Mouse (Mus musculus) kidney, embryonic 16.5 days (tissue): Measurements from ENCODE around the gene Acap3. TPM values are rescaled to one million over a fixed set of nuclear protein-coding genes. Genes with fewer than 3 reads are reported as not detected.
A peak's percentile ranks its signal among the peaks of the same experiment; 100 is the strongest.

Source experiments
- ATAC-seq: fragments of 200-750 bp; cut with Nextera tagmentation; 2 replicates; pipeline ENCODE4 v1.8.0; 2017; ENCODE audit warnings: moderate TSS enrichment; ENCODE audit not compliant: low FRiP score, low TSS enrichment
- H3K27ac ChIP-seq: fragments of 300-500 bp; sonication (generic); 2 replicates; pipeline ENCODE4 v1.5.1; 2014; ENCODE audit warnings: low read length
- H3K27me3 ChIP-seq: fragments of 300-500 bp; sonication (generic); 2 replicates; pipeline ENCODE4 v1.6.1; 2014; ENCODE audit warnings: low read length, control low read depth, mixed read lengths; ENCODE audit not compliant: insufficient read depth
- H3K36me3 ChIP-seq: fragments of 300-500 bp; sonication (generic); 2 replicates; pipeline ENCODE4 v1.6.1; 2014; ENCODE audit warnings: low read length, control low read depth, mixed read lengths; ENCODE audit not compliant: insufficient read depth
- H3K4me1 ChIP-seq: fragments of 300-500 bp; sonication (generic); 2 replicates; pipeline ENCODE4 v1.6.1; 2014; ENCODE audit warnings: low read length, control low read depth, mixed read lengths; ENCODE audit not compliant: insufficient read depth
- H3K4me2 ChIP-seq: fragments of 300-500 bp; sonication (generic); replicated peaks from 2 replicates; pipeline ENCODE4 v1.6.1; 2014; ENCODE audit warnings: low read depth, low read length
- H3K4me3 ChIP-seq: fragments of 300-500 bp; sonication (generic); 2 replicates; pipeline ENCODE4 v1.5.1; 2014; ENCODE audit warnings: mild to moderate bottlenecking, low read length
- H3K9ac ChIP-seq: fragments of 300-500 bp; sonication (generic); replicated peaks from 2 replicates; pipeline ENCODE4 v1.6.1; 2014; ENCODE audit warnings: low read length
- H3K9me3 ChIP-seq: fragments of 300-500 bp; sonication (generic); 2 replicates; pipeline ENCODE4 v1.6.1; 2016; ENCODE audit warnings: low read length, control low read depth
- WGBS: fragments of 180-500 bp; shearing (Covaris S2); extraction: QIAGEN DNeasy Blood & Tissue Kit; methylation state at CpG from one replicate; pipeline ENCODE4 v1.1.7; 2014; 5-methylcytosine and 5-hydroxymethylcytosine counted together
- polyA plus RNA-seq: library from polyadenylated mRNA; unstranded; fragments of >200 nt; fragmentation: Nextera tagmentation; extraction: Ambion mirVana; gene quantifications from 2 replicates; pipeline ENCODE4 v1.2.1, GENCODE M21; 2015

The Acap3 gene
- polyA plus RNA-seq, 1 experiment from 2014 or later, result 17.6 TPM

GRCm38 (mm10) chr4:155853421-155853820, 38.2 kb upstream of the Acap3 start:
- 89% methylated on average over 9 of the region's 9 CpGs for WGBS
- no peak for ATAC-seq

GRCm38 (mm10) chr4:155854991-155855390, 36.6 kb upstream of the Acap3 start:
- H3K4me3 ChIP-seq, result no peak overlapping the region
- no peak overlapping the region for H3K27ac ChIP-seq
- no peaks in the 10 kb centered on the region for H3K9me3 ChIP-seq
- 95% methylated on average over 12 of the region's 12 CpGs for WGBS
- H3K4me1 ChIP-seq, result no peaks in the 10 kb centered on the region
- H3K36me3 ChIP-seq, result peaks cover 52% of the 10 kb centered on the region
- no peaks in the 10 kb centered on the region for H3K27me3 ChIP-seq
- no peak for ATAC-seq
- no peak overlapping the region for H3K9ac ChIP-seq
- H3K4me2 ChIP-seq, result no peak overlapping the region

More at GRCm38 (mm10) chr4:155853421-155853820, 38.2 kb upstream of the Acap3 start:
- Histone ChIP-seq H3K27ac (no peak overlapping the region), H3K4me1 (peaks cover 10% of the 10 kb centered on the region), H3K4me3 (no peak overlapping the region), H3K9ac (no peak overlapping the region), H3K27me3 (no peaks in the 10 kb centered on the region), H3K36me3 (peaks cover 45% of the 10 kb centered on the region), H3K9me3 (no peaks in the 10 kb centered on the region), H3K4me2 (no peak overlapping the region)

DNA sequence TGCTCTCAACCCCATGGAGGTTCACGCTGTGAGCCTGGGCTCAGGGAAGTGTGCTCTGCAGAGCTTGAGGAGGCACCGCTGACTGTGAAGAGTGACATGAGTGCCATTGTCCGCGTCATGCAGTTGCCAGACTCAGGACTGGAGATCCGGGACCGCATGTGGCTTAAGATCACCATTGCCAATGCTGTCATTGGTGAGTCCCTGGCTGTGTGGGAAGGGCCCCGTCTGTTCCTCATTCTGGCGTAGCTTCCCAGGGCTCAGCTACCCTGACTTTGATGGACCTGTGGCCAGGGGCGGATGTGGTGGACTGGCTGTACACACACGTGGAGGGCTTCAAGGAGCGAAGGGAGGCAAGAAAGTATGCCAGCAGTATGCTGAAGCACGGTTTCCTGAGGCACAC, 35.6 kb upstream of the Acap3 start:
- H3K4me1 ChIP-seq, result no peaks in the 10 kb centered on the region
- no peak overlapping the region for H3K9ac ChIP-seq
- no peak for ATAC-seq
- no peaks in the 10 kb centered on the region for H3K9me3 ChIP-seq
- no peaks in the 10 kb centered on the region for H3K27me3 ChIP-seq
- no peak overlapping the region for H3K27ac ChIP-seq
- no peak overlapping the region for H3K4me2 ChIP-seq
- peaks cover 52% of the 10 kb centered on the region for H3K36me3 ChIP-seq
- 93% methylated on average over 12 of the region's 12 CpGs for WGBS
- no peak overlapping the region for H3K4me3 ChIP-seq

GRCm38 (mm10) chr4:155856881-155857280, 34.7 kb upstream of the Acap3 start:
- 75% methylated on average over 3 of the region's 3 CpGs for WGBS
- Histone ChIP-seq H3K9ac (no peak overlapping the region), H3K36me3 (peaks cover 55% of the 10 kb centered on the region)

DNA sequence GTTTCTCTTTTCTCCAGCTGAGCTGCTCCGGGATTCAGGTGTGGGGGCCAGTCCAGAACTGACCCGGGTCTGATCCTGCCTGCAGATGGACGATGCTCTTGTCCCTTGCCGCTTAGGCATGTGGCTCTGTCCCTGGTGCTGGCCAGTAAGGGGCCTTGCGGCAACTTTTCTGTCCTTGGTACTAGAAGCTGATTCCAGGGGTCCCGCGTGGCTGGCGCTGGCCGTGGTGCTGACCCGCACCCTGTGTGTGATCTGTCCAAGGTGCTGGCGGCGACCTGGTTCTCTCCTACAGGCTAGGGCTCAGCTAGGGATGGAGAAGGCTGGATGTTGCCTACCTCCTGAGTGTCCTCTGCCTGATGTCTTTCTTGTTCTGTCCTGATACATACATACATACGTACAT, 32.3 kb upstream of the Acap3 start:
- H3K9me3 ChIP-seq, result no peaks in the 10 kb centered on the region
- no peaks in the 10 kb centered on the region for H3K4me1 ChIP-seq
- no peaks in the 10 kb centered on the region for H3K27me3 ChIP-seq
- WGBS, result 15% methylated on average over 13 of the region's 13 CpGs
- no peak overlapping the region for H3K9ac ChIP-seq
- peaks cover 48% of the 10 kb centered on the region for H3K36me3 ChIP-seq
- no peak overlapping the region for H3K27ac ChIP-seq
- H3K4me2 ChIP-seq, result no peak overlapping the region
- no peak overlapping the region for H3K4me3 ChIP-seq
- peak; percentile 62 for ATAC-seq

More at GRCm38 (mm10) chr4:155856881-155857280, 34.7 kb upstream of the Acap3 start:
- Histone ChIP-seq H3K27me3 (no peaks in the 10 kb centered on the region), H3K4me2 (no peak overlapping the region), H3K4me1 (no peaks in the 10 kb centered on the region), H3K27ac (no peak overlapping the region), H3K4me3 (no peak overlapping the region), H3K9me3 (no peaks in the 10 kb centered on the region)
- ATAC-seq, result no peak

DNA sequence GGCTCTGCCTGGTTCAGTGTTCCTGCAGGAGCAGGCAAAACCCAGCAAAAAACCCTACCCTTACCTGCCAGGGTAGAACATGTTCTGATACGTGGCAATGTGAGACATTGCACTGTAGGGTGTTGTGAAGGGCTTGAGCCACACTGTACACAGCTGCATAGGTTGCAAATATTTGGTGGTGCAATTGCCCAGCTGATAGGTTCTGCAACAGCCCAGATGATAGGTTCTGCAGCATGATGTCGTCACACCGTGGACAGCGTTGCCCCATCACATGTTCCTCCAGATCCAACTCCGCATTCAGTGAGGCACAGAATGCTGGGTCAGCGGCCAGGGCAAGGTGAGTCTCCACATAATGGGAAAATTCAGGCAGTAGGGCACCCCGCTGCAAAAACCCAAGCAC, 29.8 kb upstream of the Acap3 start:
- H3K9ac ChIP-seq, result no peak overlapping the region
- H3K4me2 ChIP-seq, result no peak overlapping the region
- ATAC-seq, result no peak
- peaks cover 32% of the 10 kb centered on the region for H3K36me3 ChIP-seq
- no peaks in the 10 kb centered on the region for H3K9me3 ChIP-seq
- H3K27ac ChIP-seq, result no peak overlapping the region
- H3K4me3 ChIP-seq, result no peak overlapping the region
- no peaks in the 10 kb centered on the region for H3K27me3 ChIP-seq
- H3K4me1 ChIP-seq, result no peaks in the 10 kb centered on the region
- 89% methylated on average over 7 of the region's 7 CpGs for WGBS

GRCm38 (mm10) chr4:155863001-155863400, 28.6 kb upstream of the Acap3 start, which contains the start of gene Tas1r3:
Gene Tas1r3, minus strand, starts transcription at chr4:155863362.
- no peak for ATAC-seq
- Histone ChIP-seq H3K4me2 (no peak within 1 kb of the TSS), H3K27me3 (no peaks in the 10 kb centered on the region), H3K36me3 (peaks cover 23% of the 10 kb centered on the region), H3K27ac (no peak within 1 kb of the TSS), H3K4me3 (no peak within 1 kb of the TSS), H3K4me1 (no peaks in the 10 kb centered on the region), H3K9ac (no peak within 1 kb of the TSS), H3K9me3 (no peaks in the 10 kb centered on the region)
- 88% methylated on average over 5 of the region's 5 CpGs for WGBS

DNA sequence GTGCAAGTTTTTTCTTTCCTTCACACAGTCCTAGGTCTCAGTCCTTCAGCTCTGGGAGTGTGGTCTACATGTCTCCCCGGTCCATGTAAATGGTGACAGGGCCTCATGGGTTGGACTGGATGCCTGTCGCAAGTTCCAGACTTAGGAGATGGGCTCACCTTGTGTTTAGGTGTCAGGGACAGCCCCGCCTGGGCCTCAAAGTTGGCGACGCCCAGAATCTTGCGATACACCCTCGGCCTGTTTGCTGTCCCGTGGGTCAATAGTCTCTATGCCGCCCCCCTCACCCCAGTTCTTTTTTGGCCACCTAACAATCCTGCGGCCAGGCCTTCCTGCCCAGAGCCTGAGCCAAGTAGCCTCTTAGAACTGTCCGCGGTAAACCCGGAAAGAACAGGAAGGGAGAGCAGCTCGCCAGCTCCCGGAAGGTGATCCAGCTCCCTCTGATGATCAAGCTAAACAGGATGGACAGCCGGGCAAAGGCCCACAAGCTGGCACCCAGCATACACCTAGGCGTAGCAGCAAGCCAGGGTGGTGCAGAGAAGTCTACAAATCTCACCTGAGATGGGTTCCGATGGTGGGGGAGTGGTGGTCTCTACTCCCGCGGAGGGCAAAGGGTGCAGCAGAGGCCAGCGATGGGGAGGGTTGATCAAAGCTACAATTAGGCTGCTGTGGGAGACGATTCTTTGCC, 22.9 kb upstream of the Acap3 start:
- Histone ChIP-seq H3K9me3 (no peaks in the 10 kb centered on the region), H3K9ac (peak overlapping the region; percentile 83), H3K27me3 (no peaks in the 10 kb centered on the region), H3K4me1 (peaks cover 18% of the 10 kb centered on the region), H3K36me3 (peaks cover 20% of the 10 kb centered on the region), H3K27ac (no peak overlapping the region; the same call in 1 of the 2 replicates), H3K4me3 (peak overlapping the region; percentile 85), H3K4me2 (peak overlapping the region; percentile 95)
- ATAC-seq, result peak; percentile 52
- 6% methylated on average over 22 of the region's 22 CpGs for WGBS

DNA sequence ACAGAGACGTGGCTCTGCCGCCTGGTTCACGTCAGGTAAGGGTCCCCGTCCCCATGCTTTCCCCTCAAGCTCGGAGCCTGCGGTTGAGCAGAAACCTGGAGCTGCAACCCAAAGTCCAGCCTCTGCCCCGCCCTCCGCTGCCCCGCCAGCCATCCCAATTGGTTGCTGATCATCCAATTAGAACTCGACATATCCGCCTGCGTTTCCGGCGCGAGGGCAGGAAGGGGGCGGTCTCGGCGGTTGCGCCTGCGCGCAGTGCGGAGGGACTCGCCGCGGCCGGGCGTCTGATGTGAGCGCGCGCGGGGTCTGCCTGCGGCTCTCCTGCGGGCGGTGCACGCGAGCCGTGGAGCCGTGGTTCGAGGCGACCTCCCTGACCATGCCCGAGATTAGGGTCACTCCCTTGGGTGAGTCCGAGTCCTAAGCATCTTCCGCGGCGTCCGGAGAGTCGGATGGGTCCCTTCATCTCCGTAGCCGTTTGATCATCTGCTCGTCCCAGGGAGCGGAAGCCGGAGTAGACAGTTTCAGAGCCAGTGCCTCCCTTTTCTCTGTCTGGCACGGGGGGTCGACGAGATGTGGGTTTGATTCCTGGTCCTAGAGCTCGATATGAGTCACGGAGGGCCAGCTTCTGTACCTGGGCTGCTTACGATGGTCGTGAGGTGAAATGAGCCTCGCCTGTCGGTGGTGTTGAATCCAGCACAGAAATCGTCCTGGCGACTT, 22.1 kb upstream of the Acap3 start, which contains the start of the genes Cptp and Ints11:
Gene Cptp (minus strand): TSS at position 124 of the 717 bp plus-strand sequence.
Gene Ints11 (plus strand): TSS at position 230 of the 717 bp plus-strand sequence.
- H3K36me3 ChIP-seq, result peaks cover 23% of the 10 kb centered on the region
- H3K4me1 ChIP-seq, result peaks cover 18% of the 10 kb centered on the region
- WGBS, result under 1% methylated on average over 62 of the region's 63 CpGs
- H3K4me2 ChIP-seq, result peak within 1 kb of the TSS; percentile 95
- no peaks in the 10 kb centered on the region for H3K27me3 ChIP-seq
- no peak within 1 kb of the TSS; the same call in 1 of the 2 replicates for H3K27ac ChIP-seq
- H3K9me3 ChIP-seq, result no peaks in the 10 kb centered on the region
- peak; percentile 95 for ATAC-seq
- peak within 1 kb of the TSS; percentile 83 for H3K9ac ChIP-seq
- peak within 1 kb of the TSS; percentile 85 for H3K4me3 ChIP-seq

DNA sequence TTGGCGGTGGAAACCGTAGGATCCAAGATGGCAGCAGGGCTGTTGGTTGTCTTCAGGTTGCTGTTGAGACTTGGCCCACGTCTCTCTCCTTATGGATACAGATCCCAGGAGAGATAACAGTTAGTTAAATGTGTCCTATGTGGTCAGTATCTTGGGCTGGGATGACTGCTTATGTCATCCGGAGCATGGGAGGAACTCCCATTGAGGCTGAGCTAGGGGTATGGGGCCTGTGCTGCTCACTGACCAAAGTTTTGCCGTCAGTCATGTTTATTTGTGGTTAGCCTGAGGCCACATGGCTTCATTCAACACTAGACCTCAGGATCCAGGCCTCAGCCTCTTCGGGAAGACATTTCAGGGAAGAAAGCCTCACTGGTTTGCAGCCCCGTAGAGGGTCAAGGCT, 20.2 kb upstream of the Acap3 start:
- H3K9me3 ChIP-seq, result no peaks in the 10 kb centered on the region
- no peak overlapping the region for H3K9ac ChIP-seq
- no peaks in the 10 kb centered on the region for H3K27me3 ChIP-seq
- no peak for ATAC-seq
- peaks cover 18% of the 10 kb centered on the region for H3K4me1 ChIP-seq
- H3K4me2 ChIP-seq, result no peak overlapping the region
- 92% methylated on average over 7 of the region's 7 CpGs for WGBS
- H3K27ac ChIP-seq, result no peak overlapping the region
- H3K36me3 ChIP-seq, result peaks cover 28% of the 10 kb centered on the region
- H3K4me3 ChIP-seq, result no peak overlapping the region
